Mouse (Mus musculus): Measurements from ENCODE around the gene Adgrg5. TPM values are rescaled to one million over a fixed set of nuclear protein-coding genes. Genes with fewer than 3 reads are reported as not detected.

Gene Adgrg5
- total RNA-seq, 2 experiments from 2014 or later: not detected

DNA sequence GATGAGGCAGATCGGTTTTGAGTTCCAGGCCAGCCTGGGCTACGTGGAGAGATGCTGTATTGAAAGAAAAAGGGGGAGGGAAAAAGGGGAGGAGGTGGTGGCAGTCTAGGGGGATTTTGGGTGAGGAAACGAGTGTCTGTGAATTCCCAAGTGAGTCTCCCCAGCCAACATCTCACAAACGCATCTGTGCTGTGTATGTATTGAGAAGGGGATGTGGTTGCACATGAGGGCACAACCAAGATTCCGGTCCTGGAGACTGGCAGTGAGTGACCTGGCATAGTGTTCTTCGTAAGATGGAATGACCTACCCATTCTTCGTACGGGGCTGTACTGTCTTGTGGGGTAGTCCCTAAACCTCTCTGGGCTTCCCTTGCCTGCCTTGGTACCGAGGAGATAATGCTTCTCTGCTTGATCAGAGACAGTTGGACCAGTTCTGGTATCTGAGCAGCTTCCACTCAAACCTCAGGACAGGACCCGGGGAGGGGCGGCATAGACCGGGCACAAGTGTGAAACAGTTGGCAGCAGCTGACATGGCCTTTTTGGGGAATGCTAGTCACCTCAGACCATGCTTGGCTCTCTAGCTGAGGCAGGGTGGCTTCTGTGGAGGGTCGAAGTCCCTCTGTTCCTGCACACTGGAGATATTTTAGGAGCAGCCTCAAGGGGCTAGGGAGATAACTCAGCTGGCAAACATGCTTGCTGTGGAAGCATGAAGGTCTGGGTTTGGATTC is 55.3 kb downstream of the Adgrg5 start:
- Histone ChIP-seq H3K27ac (no peak overlapping the region), H3K4me3 (no peak overlapping the region)
- no peak for DNase-seq (ENCODE audit: low spot score in 2 of 2)
- TF ChIP-seq CTCF (conservative IDR thresholded peaks at IDR 0.05): no peak

GRCm38 (mm10) chr8:94980176-94980575 is 56.7 kb downstream of the Adgrg5 start:
- no peak for TF ChIP-seq CTCF (conservative IDR thresholded peaks at IDR 0.05)
- no peak for DNase-seq (ENCODE audit: low spot score in 2 of 2)
- Histone ChIP-seq H3K4me3 (no peak overlapping the region), H3K27ac (no peak overlapping the region)

DNA sequence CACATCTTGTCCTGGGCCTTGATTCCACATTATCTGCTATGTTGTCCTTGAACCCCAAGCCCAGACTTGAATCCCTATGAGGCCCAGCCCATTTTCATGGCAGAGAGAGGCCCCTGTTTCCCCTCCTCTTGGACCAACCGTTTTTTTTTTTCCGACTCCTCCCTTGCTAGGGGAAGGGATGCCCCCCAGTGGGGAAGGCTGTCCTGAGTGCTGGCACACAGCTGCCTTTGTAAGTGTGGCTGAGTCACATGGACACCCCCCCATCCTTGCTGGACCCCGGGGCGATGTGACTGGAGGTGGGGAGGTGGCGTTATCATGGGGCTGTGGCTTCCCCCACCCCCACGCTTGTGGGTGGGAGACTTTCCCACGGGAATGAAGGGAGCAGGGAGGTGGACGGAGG is 57.5 kb downstream of the Adgrg5 start:
- Histone ChIP-seq H3K27ac (no peak overlapping the region), H3K4me3 (no peak overlapping the region)
- no peak for DNase-seq (ENCODE audit: low spot score in 2 of 2)
- no peak for TF ChIP-seq CTCF (conservative IDR thresholded peaks at IDR 0.05)

DNA sequence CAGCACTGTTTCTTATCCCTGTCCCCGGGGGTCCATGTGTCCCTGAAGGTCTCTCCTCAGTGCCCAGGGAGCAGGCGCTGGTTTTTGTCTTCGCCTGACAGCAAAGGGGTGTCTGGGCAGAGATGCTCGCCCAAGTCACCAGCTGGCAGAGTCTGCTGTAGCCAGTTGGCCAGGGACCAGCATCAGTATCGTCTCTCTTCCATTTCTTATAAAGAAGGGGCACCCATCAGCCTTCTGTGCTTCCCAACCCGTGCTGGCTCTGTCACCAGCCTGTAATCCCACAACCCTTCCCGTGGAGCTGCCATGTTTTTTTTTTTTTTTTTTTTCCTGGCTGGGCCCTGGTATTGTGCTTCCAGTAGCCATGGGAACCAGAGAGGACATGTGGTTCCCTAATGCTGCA is 58.4 kb downstream of the Adgrg5 start:
- Histone ChIP-seq H3K27ac (peak overlapping the region; percentile 6; the same call in 1 of the 2 replicates), H3K4me3 (no peak overlapping the region)
- TF ChIP-seq CTCF (conservative IDR thresholded peaks at IDR 0.05): no peak
- no peak for DNase-seq (ENCODE audit: low spot score in 2 of 2)

GRCm38 (mm10) chr8:94983146-94983545 is 59.7 kb downstream of the Adgrg5 start:
- no peak for TF ChIP-seq CTCF (conservative IDR thresholded peaks at IDR 0.05)
- peak in 1 of 2 experiments; percentile 5 for DNase-seq (ENCODE audit: low spot score in 2 of 2)
- Histone ChIP-seq H3K4me3 (no peak overlapping the region), H3K27ac (no peak overlapping the region; the same call in 1 of the 2 replicates)

GRCm38 (mm10) chr8:94983881-94984516 is 60.5 kb downstream of the Adgrg5 start:
- peak overlapping the region; percentile 84 for H3K27ac ChIP-seq
- DNase-seq (ENCODE audit: low spot score in 2 of 2): peak; percentile 50 to 80
- H3K4me3 ChIP-seq: peak overlapping the region; percentile 49
- TF ChIP-seq CTCF (conservative IDR thresholded peaks at IDR 0.05): no peak

DNA sequence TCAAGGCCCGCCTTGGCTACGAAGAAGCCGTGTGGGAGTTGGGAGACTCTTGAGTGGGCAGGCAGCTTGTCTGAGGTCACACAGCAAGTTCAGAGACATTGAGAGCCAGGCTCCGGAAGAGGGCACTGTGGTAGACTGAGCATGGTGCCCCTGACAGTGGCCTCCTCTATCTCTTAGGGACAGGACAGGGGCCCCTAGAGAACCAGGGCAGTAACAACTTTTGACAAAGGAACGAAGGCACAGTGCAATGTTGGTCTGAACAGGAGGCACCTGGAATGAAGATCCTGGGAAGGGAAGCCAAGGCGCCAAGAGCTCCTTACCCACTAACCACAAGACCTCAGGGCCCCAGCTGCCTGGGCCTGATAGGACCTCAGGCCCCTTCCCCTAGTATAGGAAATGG is 61.5 kb downstream of the Adgrg5 start:
- peak; percentile 54 for TF ChIP-seq CTCF (conservative IDR thresholded peaks at IDR 0.05)
- peak overlapping the region; percentile 84 for H3K27ac ChIP-seq
- no peak for DNase-seq (ENCODE audit: low spot score in 2 of 2)
- peak overlapping the region; percentile 49 for H3K4me3 ChIP-seq

DNA sequence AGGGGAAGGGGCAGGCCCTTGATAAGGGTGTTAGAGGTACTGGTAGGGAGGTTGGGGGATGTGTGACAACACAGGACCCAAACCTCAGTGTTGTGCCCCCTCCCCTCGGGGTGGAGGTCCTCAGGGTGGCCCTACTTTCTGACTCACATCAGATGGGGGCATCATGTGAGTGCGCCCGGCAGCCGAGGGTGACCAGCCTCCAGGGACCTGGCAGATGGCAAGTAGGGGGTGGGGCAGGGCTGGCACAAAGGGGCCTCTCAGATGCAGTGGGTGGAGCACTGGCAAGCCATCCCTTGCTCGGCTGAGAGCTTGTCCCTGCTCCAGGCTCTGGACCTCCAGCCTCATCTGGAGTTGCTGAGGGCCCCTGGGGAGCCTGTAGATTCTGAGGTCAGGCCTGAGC is 63.2 kb downstream of the Adgrg5 start:
- TF ChIP-seq CTCF (conservative IDR thresholded peaks at IDR 0.05): no peak
- peak overlapping the region; percentile 49 for H3K4me3 ChIP-seq
- peak overlapping the region; percentile 84 for H3K27ac ChIP-seq
- peak; percentile 54 to 70 for DNase-seq (ENCODE audit: low spot score in 2 of 2)

- no peak for TF ChIP-seq CTCF (conservative IDR thresholded peaks at IDR 0.05)
- Histone ChIP-seq H3K27ac (peak overlapping the region; percentile 84; the same call in 1 of the 2 replicates), H3K4me3 (no peak overlapping the region; the same call in 1 of the 2 replicates)
- DNase-seq (ENCODE audit: low spot score in 2 of 2): no peak
These were observed 64.1 kb downstream of the Adgrg5 start for GRCm38 (mm10) chr8:94987553-94987952.

GRCm38 (mm10) chr8:94988619-94989018 is 65.1 kb downstream of the Adgrg5 start:
- TF ChIP-seq CTCF (conservative IDR thresholded peaks at IDR 0.05): no peak
- H3K4me3 ChIP-seq: no peak overlapping the region
- no peak for DNase-seq (ENCODE audit: low spot score in 2 of 2)
- no peak overlapping the region; the same call in 1 of the 2 replicates for H3K27ac ChIP-seq

- H3K4me3 ChIP-seq: no peak overlapping the region
- H3K27ac ChIP-seq: no peak overlapping the region
- no peak for DNase-seq (ENCODE audit: low spot score in 2 of 2)
- no peak for TF ChIP-seq CTCF (conservative IDR thresholded peaks at IDR 0.05)
These were observed 66.2 kb downstream of the Adgrg5 start for GRCm38 (mm10) chr8:94989711-94990110.

DNA sequence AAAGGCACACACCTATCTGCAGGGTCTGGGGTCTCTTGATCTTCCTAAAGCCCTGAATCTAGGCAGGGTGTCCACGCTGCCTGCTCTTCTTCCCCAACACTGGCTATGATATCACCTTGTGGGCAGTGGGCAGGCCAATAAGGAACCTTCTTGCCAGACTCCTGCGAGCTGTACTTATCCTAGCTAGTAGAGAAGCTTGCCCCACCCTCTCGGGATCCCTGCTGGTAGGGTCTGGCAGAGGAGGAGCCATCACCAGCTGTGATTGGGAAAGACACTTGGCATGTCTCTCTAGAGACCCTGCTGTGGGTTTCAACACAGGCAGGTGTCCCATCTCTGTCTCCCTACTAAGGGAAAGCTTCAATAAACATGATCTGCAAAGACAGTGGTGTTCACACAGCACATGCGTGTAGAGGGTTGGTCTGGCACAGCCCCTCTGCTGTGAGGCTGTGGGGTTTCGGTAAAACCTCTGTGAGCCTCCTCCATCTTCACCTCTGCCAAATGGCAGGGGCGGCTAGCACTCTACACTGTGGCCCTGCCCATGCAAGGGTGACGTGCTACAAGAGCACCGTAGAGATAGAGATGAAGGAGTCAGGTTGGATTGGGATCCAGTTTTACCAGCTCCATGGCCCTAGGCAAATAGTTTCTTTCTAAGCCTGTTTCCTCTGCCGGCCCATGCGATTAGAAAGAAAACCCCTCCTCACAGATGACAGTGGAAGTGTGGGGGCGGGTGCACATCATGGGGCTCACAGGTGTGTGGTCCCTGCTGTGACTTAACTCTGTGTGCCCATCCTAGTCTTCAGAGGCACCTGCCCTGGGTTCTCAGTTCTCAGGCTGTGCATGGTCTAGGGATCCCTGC is 67.3 kb downstream of the Adgrg5 start:
- H3K27ac ChIP-seq: peak overlapping the region; percentile 94
- no peak for TF ChIP-seq CTCF (conservative IDR thresholded peaks at IDR 0.05)
- H3K4me3 ChIP-seq: no peak overlapping the region
- no peak for DNase-seq (ENCODE audit: low spot score in 2 of 2)

GRCm38 (mm10) chr8:94991454-94991994 is 68.0 kb downstream of the Adgrg5 start:
- no peak for DNase-seq (ENCODE audit: low spot score in 2 of 2)
- Histone ChIP-seq H3K27ac (peak overlapping the region; percentile 94), H3K4me3 (no peak overlapping the region)
- TF ChIP-seq CTCF (conservative IDR thresholded peaks at IDR 0.05): no peak

Measured in layer of hippocampus, adult 2 months (tissue).